Mouse (Mus musculus) bone marrow, adult 2 months (tissue): Measurements from ENCODE around the gene Car14. TPM values are rescaled to one million over a fixed set of nuclear protein-coding genes. Genes with fewer than 3 reads are reported as not detected.

ENCODE experiments used
- H3K27ac ChIP-seq: fragments of 200-500 bp; 2 replicates; pipeline ENCODE4 v1.5.1; 2012; ENCODE audit warnings: low read depth, mild to moderate bottlenecking, control low read depth, inconsistent platforms, low read length; ENCODE audit not compliant: control insufficient read depth, poor library complexity, insufficient read depth
- H3K4me1 ChIP-seq: fragments of 200-500 bp; 2 replicates; pipeline ENCODE4 v1.6.1; 2011; ENCODE audit warnings: low read length; ENCODE audit not compliant: control insufficient read depth, insufficient read depth
- H3K4me3 ChIP-seq: fragments of 200-500 bp; replicated peaks from 2 replicates; pipeline ENCODE3; 2011; ENCODE audit warnings: mild to moderate bottlenecking, low read depth, low read length, control low read depth; ENCODE audit not compliant: control insufficient read depth
- CTCF ChIP-seq: fragments of 200-500 bp; IDR thresholded peaks from 2 replicates; pipeline ENCODE4 v1.5.1; 2011; ENCODE audit warnings: low read length, control low read depth; ENCODE audit not compliant: control insufficient read depth, insufficient read depth
- POLR2A ChIP-seq: fragments of 200-500 bp; IDR thresholded peaks from 2 replicates; pipeline ENCODE4 v1.6.1; 2011; ENCODE audit warnings: low read depth, mild to moderate bottlenecking, control low read depth, low read length, borderline replicate concordance; ENCODE audit not compliant: control insufficient read depth
- WGBS: fragments of 180-500 bp; shearing (Covaris S2); methylation state at CpG from one replicate; pipeline ENCODE4 v1.1.7; 2018; 5-methylcytosine and 5-hydroxymethylcytosine counted together
- polyA plus RNA-seq: library from polyadenylated mRNA; stranded (reverse); fragments of >200 nt; gene quantifications from 2 replicates; pipeline ENCODE4 v1.2.4, GENCODE M21; 2011; ENCODE audit warnings: low replicate concordance; ENCODE audit not compliant: missing spikeins, insufficient read depth, insufficient read length

Car14 gene
- polyA plus RNA-seq, 1 experiment = not detected

- Histone ChIP-seq H3K4me1 (no peaks in the 10 kb centered on the region), H3K27ac (no peak overlapping the region), H3K4me3 (no peak overlapping the region)
- no peak for TF ChIP-seq CTCF
- TF ChIP-seq POLR2A = no peak
- 96% methylated on average over 7 of the region's 7 CpGs for WGBS
These were observed 38.7 kb upstream of the Car14 start for GRCm38 (mm10) chr3:95943226-95943625.

- TF ChIP-seq POLR2A = no peak
- no peak for TF ChIP-seq CTCF
- Histone ChIP-seq H3K4me1 (no peaks in the 10 kb centered on the region), H3K4me3 (no peak overlapping the region), H3K27ac (no peak overlapping the region)
- WGBS = 71% methylated on average over 6 of the region's 6 CpGs
These were observed 38.3 kb upstream of the Car14 start for GRCm38 (mm10) chr3:95942749-95943148.

- Histone ChIP-seq H3K4me1 (no peaks in the 10 kb centered on the region), H3K27ac (no peak overlapping the region), H3K4me3 (no peak overlapping the region)
- TF ChIP-seq CTCF (peak; percentile 68), POLR2A (no peak)
- WGBS = 85% methylated on average over 15 of the region's 15 CpGs
These were observed 34.3 kb upstream of the Car14 start for GRCm38 (mm10) chr3:95938835-95939234.

- Histone ChIP-seq H3K4me3 (no peak overlapping the region), H3K4me1 (no peaks in the 10 kb centered on the region), H3K27ac (no peak overlapping the region)
- 44% methylated on average over 8 of the region's 8 CpGs for WGBS
- TF ChIP-seq POLR2A (no peak), CTCF (no peak)
These were observed 33.7 kb upstream of the Car14 start for GRCm38 (mm10) chr3:95938217-95938616.

- no peak for TF ChIP-seq CTCF
- no peak for TF ChIP-seq POLR2A
- 53% methylated on average over 1 of the region's 1 CpGs for WGBS
- Histone ChIP-seq H3K4me3 (no peak overlapping the region), H3K4me1 (no peaks in the 10 kb centered on the region), H3K27ac (no peak overlapping the region)
These were observed 30.0 kb upstream of the Car14 start for GRCm38 (mm10) chr3:95934448-95934847.

- H3K4me3 ChIP-seq = no peak overlapping the region
- TF ChIP-seq CTCF = no peak
- TF ChIP-seq POLR2A = no peak
- no peak overlapping the region for H3K27ac ChIP-seq
- H3K4me1 ChIP-seq = no peaks in the 10 kb centered on the region
- 87% methylated on average over 7 of the region's 7 CpGs for WGBS
These were observed 28.7 kb upstream of the Car14 start for GRCm38 (mm10) chr3:95933111-95933750.

GRCm38 (mm10) chr3:95932566-95932965 lies 28.1 kb upstream of the Car14 start:
- no peak overlapping the region for H3K4me3 ChIP-seq
- 93% methylated on average over 7 of the region's 7 CpGs for WGBS
- TF ChIP-seq POLR2A (no peak), CTCF (no peak)
- H3K27ac ChIP-seq = no peak overlapping the region
- peaks cover 1% of the 10 kb centered on the region; the same call in 1 of the 2 replicates for H3K4me1 ChIP-seq

GRCm38 (mm10) chr3:95932157-95932556 lies 27.7 kb upstream of the Car14 start:
- 45% methylated on average over 1 of the region's 1 CpGs for WGBS
- TF ChIP-seq CTCF (no peak), POLR2A (no peak)
- Histone ChIP-seq H3K4me3 (no peak overlapping the region), H3K4me1 (peaks cover 1% of the 10 kb centered on the region; the same call in 1 of the 2 replicates), H3K27ac (no peak overlapping the region)

GRCm38 (mm10) chr3:95931471-95931870 lies 27.0 kb upstream of the Car14 start:
- Histone ChIP-seq H3K27ac (no peak overlapping the region), H3K4me1 (peaks cover 1% of the 10 kb centered on the region; the same call in 1 of the 2 replicates), H3K4me3 (no peak overlapping the region)
- TF ChIP-seq CTCF (no peak), POLR2A (no peak)
- WGBS = 73% methylated on average over 1 of the region's 1 CpGs
